Mouse (Mus musculus): ENCODE measurements around the gene Samm50. TPM values are rescaled to one million over a fixed set of nuclear protein-coding genes. Genes with fewer than 3 reads are reported as not detected.

The Samm50 gene
- total RNA-seq, 2 experiments from 2014 or later, result 299 to 313 TPM

DNA sequence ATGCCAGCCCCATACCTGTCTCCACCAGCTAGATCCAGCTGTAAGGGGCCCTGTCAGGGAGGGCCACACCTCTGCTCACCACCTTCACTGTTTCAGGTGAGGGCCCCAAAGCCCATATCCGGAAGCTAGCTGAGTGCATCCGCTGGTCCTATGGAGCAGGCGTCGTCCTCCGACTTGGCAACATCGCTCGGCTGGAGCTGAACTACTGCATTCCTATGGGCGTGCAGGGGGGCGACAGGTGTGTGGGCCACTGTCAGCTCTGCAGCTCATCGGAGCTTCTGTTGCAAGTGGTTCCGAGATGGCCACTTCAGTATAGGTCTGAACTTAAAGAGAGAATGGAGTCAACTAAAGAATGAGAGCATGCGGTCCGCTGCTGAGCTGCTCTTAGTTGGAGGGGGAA, 18.9 kb downstream of the Samm50 start:
- DNase-seq, result no peak

DNA sequence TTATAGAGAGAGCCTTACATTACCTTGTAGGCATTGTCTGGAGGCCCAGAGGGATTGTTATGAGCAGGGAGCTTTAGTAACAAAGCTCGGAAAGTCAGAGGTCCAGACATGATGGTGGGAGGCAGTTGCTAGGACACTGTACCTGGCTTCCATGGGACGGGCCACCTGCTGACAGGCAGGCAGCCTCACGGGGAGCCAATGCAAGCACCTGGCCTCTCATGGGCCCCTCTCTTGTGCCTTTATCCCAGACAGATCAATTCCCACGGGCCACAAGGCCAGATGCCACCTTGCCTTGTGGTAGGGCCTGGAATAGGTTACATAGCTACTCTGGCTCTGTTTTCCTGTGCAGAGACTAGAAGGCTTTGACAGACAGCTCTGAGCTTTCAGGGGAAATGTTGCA, 19.5 kb downstream of the Samm50 start:
- DNase-seq, result no peak

DNA sequence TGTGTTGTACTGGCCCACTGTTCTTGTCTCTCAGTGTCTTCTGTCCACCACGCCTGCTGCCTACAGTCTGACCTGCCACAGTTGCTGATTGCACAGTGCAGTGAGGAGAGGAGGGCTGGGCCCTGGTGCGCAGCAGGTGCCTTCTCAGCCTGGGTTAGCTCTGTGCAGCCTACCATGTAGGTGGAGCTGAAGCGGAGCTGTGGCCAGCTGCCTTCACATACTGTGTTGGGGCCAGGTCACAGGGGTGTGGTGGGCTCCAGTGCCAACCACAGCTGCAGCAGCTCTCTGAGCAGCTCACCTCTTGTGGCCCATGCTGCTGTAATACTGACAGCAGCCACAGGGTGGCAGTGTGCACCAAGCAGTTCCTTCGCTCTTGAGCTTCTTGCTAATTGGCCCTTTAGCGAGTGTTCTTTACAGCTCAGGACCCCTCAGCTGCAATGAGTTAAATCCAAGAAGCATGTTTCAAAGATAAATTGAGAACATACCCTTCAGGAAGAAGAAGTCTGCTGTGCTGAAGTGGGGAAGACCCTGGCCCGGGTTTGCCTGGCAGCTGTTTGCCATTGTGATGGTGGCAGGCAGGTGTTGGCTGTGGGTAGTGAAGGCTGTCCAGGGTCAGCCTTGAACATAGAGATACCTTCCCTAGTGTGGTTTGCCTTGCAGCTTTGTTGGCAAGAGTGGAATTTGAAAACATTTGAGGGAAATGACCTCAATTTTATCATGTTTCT, 20.2 kb downstream of the Samm50 start:
- peak; percentile 82 to 95 for DNase-seq

DNA sequence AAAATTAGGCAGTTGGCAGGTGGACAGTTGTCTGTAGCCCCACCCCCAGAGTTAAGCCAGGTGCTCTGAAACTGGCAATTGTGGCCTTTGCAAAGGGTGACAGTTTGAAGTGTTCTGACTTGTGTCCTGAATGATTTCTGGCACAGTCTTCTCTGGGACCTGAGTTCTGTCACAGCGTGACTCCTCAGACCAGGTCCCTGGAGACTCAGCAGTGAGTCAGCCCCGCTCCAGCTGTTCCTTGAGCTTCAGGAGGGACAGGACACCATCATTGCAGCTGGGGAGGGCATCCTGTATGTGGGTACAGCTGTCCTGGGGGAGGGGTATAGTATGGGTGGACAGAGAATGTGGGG, 20.7 kb downstream of the Samm50 start:
- peak; percentile 76 to 86 for DNase-seq

DNA sequence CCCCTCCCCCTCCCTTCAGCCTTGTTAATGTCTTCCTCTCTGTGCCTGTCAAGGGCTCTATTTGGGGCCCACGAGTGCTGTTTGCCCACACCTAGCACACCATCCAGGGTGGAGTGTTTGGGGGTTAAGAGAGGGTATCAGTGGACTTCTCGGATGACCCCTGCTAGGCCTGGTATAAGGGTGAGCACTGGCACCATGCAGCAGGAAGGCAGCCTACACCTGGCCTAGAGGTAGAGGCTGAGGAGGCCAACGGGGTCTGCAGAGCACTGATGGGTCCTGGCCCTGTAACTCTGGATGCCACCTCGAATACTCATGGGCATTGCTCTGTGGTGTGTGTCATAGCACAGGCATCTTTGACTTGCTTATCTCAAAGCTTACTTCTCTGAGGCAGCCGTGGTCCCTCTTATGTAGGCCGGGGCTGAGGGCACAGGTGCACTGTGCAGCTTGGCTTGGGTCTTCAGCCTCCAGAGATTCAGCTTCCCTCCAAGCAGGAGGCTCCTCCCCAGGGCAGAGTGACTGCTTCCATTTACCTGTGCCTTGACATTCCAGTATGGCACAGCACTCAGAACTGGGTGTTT, 21.2 kb downstream of the Samm50 start:
- DNase-seq, result no peak

DNA sequence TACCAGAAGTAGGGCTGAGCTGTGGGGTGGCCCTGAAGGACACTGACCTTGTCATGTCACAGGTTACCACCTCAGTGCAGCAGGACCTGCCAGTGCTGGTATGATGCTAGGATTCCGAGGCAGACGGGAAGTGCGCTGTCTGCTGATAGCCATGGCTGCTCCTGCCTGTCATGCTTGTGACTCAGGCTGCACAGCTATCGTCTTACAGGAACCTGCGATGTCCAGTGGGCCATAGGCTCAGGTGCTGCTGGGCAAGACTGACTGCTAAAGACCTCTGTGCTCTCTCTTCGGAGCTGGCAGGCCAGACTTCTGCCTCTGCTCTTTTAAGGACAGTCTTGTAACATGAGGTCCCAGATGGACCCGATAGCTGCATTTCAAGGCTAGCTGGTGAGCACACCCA, 22.4 kb downstream of the Samm50 start:
- DNase-seq, result no peak

DNA sequence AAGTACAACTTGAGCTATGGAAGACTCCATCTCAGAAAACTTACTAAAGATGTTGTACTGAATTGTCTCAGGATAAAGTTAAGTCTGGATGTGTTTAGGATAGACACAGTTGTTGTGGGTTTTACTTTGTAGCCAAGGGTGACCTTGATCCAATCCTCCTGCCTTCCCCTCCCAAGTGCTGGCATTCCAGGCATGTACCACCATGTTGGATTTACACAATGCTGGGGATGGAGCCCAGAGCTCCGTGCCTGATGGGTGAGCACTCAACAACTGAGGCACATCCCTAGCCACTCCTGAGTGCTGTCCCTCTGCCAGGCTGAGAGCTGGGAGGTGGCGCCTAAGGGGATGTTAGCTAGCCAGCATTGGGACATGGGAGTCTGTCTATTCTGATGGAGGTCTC, 23.2 kb downstream of the Samm50 start:
- no peak for DNase-seq

DNA sequence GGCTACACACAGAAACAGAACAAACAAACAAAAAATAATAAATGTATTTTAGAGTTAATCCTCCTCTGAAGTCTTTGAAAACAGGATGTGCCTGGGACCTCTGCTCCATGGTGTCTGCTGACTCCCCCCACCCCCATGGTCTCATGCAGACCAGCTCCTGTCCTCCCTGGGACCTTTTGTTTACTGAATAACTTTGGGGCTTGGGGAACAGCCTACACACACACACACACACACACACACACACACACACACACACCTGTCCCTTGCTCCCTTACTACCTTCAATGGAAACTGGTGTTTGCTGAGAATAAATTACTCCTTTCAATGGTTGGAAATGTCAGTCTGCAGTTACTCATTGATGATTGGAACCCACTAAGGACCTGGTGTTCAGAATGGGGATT, 24.0 kb downstream of the Samm50 start:
- DNase-seq, result no peak

DNA sequence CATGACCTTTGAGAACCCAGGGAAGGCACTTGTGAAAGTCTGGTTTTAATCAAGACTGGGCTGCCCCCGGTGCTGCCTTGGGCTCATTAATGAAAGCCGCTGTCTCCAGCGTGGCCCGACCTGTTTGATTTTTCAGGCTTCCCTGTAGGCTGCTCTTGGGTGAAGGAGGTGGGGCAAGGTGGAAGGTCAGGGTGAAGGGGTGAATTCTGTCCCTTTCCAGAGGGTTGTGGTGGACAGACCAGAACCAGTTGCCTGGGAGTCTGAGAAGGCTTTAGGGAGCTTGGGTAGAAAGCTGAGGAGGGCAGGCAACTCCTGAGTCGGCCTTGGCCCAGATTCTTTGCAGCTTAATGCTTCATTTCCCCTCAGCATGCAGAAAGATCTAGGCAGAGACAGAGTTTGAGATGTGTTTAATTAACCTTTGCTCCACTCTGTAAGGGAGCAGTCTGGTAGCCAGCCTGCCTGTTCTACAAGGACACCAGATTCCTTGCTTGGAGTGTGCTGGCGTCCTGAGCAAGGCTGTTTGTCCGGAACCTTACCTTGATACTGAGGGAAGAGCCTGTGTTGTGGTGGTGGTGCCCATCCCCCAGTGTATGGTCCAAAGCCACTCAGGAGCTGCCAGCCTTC, 24.5 kb downstream of the Samm50 start:
- DNase-seq, result no peak

DNA sequence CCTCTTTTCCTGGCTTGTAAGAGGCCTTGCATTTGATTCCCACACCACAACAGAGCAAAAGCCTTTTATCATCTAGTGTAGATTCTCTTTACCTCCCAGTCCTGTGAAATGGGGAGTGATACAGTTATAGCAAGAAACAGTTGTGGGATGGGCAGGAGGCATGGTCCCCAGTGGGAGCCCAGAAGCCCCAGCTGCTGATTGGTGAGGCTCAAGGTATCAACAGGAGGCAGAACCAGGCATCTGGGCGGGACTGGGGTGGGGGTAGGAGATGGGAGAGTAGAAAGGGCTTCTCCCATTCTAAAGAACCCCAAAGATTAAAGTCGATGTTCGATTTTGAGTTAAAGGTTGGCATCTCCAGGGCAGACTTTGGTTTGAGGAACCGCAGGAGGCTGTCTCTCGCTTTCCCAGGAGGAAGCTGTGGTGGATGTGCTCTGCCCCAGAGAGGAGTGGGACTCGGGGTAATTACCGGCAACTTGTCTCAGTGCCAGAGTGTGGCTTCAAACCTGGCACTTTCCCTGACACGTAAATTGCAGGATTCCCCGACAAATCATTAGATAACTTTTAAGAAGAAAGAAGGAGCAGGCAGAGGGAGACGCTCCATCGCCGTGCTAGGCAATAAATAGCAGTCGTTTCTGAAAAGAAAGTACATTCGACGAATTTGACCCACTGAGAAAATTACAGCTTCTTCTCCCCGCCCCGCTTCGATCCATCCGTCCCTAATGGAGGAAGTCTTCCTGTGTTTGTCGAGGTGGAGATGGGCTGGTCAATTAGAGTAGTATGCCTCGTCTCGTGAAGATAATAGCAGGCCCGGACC, 26.1 kb downstream of the Samm50 start:
- DNase-seq, result no peak

DNA sequence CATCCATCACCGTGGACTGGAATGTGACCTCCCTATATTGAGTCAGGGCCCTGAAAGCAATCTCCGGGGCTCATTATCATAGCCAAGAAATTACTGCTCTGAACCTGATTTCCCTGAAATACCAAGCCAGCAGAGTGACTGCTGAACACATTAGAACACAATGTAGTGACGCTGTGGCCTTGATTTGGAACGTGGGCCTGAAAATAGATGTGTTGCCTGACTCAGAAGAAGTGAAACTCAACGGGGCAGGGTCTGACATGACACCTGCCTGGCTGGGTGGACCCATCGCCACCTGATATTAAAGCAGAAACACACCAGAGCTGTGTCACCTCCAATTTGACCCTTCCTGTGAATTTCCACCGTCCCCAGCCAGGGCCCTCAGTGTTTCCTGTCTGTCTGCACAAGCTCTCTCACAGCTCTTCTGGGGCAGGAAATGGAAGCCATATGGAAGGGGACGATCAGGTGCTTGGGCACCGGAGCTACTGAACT, 26.8 kb downstream of the Samm50 start:
- DNase-seq, result peak; percentile 53 to 63

DNA sequence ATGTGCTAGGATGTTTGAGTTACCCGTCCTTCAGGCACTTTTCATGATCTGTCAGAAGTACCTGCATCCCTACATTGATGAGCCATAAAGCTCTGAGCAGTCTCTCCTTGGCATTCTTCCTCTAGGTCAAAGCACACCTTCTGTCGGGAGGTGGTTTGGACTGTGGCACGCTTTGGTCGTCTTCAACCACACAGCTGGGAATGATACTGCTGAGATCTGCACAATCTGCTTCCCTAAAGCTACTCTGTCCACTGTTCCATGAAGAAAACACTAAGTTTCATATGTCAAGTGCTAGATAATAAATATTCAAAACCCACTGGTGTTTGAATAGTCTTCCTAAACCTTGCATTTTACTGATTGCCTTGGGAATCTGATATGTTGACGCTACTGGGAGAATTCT, 29.5 kb downstream of the Samm50 start:
- DNase-seq, result no peak

DNA sequence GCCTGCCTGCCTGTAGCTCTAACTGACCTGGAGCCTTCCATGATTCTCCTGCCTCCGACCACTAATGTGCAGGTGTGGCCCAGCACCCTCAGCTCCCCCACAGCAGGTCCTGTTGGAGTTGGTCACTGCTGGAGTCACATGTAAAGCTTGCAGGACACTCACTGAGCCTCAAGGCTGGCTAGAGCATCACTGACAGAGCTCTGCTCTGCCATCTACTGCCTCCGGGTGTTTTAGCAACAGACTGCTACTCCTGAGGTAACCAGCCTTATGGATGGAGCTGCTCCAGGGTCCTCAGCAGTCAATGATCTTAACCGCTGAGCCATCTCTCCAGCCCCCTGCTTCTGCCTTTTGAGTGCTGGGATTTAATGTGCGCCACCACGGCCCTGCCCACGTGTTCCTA, 31.4 kb downstream of the Samm50 start:
- peak in 1 of 2 experiments; percentile 30 for DNase-seq

DNA sequence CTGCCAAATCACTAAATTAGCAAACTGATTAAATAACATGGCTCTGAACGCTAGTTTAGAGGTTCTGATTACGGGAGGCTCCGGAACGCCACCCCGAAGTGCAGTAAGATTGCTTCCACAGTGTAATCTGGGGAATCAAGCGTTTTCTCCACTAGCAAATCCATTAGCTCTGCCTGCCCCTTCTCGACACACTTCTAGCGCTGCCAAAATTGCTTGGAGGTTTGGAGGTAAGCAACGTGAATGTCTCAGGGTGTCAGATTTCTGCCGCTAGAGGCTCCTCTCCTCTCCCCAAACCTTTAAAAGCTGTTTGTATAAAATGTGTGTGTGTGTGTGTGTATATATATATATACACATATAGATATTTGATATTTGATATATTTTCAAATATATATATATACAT, 32.7 kb downstream of the Samm50 start:
- DNase-seq, result no peak

DNA sequence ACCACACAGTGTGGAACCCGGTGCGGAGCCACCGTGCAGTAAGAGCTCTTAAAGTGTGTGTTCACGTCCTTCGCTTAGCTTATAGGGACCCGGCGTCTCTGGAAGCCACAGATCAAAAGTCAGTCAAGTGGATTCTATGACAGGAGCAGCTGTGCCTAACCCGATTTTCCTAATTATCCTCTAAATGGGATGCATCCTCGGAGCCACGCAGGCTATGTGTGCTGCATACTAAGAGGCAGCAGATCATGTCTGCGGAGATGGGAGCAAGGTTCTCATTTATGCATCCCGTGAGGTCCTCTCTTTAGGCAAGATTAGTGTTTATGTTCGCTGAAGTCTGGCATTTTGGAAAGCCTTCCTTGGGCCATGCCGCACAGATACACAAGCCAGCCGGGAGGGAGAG, 34.9 kb downstream of the Samm50 start:
- DNase-seq, result no peak

DNA sequence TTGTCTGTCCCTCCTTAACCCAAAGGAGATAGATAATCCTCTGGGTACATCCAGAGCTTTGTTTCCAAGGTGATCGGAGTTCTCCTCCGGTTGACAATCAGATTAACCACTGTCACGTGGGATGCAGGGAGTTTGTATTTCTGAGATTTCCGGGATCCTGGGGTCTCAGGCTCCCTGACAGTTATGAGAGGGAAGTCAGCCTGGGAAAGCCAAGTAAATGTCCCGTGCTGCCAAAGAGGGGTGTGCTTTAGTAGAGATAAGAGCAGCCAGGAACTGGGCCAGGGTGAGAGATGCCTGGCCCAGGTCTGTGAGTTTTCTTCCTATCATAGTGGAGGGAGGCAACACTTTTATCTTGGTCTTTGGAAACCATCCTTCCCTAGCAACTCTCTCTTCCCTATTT, 38.6 kb downstream of the Samm50 start:
- peak in 1 of 2 experiments; percentile 73 for DNase-seq

DNA sequence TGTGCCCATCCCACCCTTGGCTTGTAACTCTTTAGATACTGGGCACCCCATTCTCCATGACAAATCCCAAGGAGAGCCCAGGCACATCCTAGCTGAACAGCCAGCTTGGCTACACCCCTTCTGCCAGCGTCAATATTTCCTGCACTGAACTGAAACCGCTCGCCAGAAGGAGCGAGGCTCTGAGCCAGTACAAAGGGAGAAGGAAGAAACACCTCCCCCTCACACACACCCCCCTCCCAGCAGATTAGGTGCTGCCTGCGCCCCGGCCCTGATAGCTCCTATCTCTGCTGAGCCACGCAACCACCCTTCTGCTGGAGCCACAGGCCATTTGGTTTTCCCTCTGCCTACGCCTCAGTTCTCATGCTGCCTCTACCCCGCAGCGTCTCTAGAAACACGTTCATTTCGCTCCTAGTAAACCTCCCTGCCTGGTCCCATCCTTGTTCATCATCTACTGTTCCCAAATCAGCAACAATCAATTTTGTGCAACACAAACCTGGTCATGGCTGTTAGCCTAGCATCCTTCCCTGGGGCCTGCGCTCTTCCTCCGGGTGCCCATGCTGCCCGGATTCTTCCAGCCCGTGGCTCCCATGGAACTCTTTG, 39.2 kb downstream of the Samm50 start:
- DNase-seq, result peak; percentile 74 to 85

DNA sequence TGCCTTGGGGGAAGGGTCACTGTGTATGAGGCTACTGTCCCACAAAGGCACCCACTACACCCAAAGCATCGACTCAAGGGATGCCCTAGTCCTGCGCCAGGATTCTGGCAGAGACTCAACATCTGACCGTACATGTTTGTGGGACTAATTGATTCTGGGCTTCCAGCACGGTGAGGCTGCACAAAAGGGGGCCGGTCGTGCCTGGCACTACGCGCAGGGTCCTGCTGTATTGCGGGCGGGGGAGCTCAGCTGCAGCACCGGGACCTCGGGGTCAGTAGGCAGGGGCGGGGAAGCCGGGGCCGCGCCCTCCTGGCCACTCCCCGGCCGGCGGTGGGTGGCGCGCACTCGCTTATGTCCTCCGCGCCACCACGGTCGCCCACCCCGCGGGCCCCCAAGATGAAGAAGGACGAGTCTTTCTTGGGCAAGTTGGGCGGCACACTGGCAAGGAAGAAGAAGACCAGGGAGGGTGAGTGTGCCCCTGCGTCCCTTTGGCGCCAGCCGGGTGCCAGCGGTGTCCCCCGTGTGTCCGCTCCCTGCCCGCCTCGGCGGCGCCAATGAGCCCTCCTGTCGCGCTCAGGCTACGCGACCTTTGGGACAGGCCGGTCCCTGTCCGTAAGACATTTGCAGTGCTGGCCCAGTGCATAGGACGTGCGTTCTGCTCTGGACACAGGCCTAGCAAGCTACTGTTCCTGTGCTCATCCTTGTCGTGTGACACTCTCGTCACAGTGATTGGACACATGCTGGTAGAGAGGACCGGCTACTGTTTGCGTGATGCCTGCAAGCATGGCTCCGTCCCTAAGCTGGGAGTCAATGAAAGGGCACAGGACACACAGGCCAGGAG, 39.9 kb downstream of the Samm50 start, which contains the start of gene Parvb:
Parvb (plus strand) TSS at position 323 of the 841 bp plus-strand sequence.
- DNase-seq, result peak; percentile 82

DNA sequence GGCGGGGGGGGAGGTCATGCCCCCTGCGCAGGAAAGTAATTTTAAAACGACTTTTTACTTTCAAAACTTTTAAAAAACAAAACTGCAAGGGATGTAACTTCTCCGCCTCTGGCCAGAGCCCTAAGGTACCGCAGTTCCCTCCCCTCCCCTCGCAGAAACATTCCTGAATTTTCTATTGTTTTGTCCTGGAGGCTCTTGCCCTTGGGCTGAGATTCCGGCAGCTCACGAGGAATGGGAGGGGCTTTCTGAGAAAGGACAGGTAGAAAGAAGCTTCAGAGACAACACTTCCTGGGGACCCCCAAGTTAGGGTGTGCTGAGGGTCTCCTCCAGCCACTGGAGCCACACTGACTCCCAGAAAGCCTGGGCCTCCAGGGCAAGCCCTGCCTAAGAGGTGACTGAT, 40.6 kb downstream of the Samm50 start:
- peak in 1 of 2 experiments; percentile 44 for DNase-seq

DNA sequence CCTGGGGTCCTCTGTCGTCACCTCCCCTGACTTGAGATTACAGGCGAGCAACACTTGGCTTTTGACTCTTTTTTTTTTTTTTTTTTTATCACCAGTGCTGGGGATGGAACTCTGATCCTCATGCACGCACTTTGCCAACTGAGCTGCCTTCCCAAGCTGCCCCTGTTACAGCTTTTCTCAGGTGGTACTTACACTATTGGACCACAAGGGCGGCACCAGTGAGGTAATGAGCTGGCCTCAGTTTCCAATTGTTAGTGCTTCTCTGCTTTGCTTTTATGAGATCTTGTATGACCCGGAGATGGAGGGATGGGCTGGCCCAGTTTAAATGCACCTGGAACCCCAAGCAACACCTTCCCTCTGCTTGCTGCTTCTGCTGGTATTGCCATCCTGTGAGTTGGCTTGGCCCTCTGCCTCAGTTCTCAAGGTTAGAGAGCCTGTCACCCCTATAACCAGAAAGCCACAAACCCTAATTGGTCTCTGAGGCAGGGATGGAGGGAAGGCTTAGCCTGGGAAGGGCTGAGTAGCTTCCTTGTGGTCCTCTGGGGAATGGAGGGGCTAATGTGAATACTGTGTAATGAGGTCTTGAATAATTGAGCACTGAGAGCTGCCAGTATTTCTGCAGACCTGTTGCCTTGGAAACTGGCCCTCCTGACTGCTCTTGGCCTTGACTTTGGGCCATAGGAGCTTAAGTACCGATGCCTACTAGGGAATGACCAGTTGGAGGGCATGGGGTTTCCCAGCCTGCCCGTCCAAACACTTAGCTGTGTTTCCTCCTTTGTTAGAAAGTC, 42.9 kb downstream of the Samm50 start:
- no peak for DNase-seq
